Mouse (Mus musculus): ENCODE results near the gene Clba1. TPM values are rescaled to one million over a fixed set of nuclear protein-coding genes. Genes with fewer than 3 reads are reported as not detected.

Clba1 gene
- polyA plus RNA-seq, 1 experiment from 2014 or later: 4.3 TPM

DNA sequence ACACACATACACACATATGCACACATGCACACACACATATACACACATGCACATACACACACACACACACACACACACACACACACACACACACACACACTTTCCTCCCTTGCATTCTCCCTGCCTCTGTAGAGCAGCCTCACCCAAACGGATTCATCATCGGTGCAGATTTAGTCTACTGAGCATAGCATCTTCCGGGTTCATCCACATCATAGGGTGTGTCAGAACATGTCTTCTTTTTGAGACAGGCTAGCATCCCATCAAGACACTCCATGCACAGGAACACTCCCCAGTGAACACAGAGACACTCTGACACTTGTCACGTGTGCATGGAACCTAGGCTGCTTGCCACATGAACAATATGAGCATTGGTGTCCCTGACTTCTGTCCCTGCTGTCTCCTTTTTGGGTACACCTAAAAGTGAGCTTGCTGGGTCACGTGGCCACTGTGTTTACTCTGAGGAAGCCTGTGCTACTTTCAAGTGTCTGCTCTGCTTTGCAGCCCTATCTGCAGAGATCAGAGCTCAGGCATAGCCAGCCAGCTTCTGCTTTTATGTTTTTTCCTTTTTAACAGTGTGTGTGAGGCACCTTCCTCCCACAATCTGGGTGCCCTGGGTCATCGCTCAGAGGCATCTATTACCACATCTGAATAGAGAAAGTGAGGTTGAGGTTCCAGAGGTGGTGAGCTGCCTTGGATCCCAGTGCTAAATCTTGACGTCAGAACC is 46.0 kb downstream of the Clba1 start:
- DNase-seq (ENCODE audit: low spot score): no peak
- Histone ChIP-seq H3K4me2 (ENCODE audit: low read length) (no peak overlapping the region), H3K9ac (ENCODE audit: low read length) (no peak overlapping the region), H3K9me3 (ENCODE audit: control insufficient read depth, low read length) (no peaks in the 10 kb centered on the region), H3K27ac (ENCODE audit: low read depth) (no peak overlapping the region), H3K36me3 (ENCODE audit: control insufficient read depth, insufficient read depth, low read length) (no peaks in the 10 kb centered on the region), H3K4me3 (ENCODE audit: low read depth, low read length) (no peak overlapping the region), H3K27me3 (replicated peaks; ENCODE audit: control insufficient read depth, insufficient read depth, low read length) (no peaks in the 10 kb centered on the region), H3K4me1 (replicated peaks; ENCODE audit: control insufficient read depth, insufficient read depth, low read length) (no peaks in the 10 kb centered on the region)
- WGBS: 63% methylated on average over 7 of the region's 7 CpGs
- no peak for ATAC-seq (replicated peaks; ENCODE audit: low FRiP score, low TSS enrichment, low read depth)

DNA sequence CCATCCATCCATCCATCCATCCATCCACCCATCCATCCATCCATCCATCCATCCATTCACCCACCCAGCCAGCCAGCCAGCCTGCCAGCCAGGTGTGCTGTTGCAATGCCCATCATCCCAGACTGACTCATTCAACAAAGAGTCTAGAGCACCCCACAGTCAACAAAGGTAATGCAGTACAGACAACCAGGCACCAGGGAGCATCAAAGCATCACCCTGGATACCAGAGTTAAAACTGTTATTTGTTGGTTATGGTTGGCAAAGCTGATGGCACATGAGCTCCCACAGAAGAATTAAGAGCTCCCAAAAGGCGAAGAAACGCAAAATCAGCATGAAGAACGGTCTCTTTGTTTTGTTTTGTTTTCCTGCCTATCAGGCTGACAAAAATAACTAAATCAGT is 47.6 kb downstream of the Clba1 start:
- no peak for DNase-seq (ENCODE audit: low spot score)
- no peak for ATAC-seq (replicated peaks; ENCODE audit: low FRiP score, low TSS enrichment, low read depth)
- H3K27me3 ChIP-seq (replicated peaks; ENCODE audit: control insufficient read depth, insufficient read depth, low read length): no peaks in the 10 kb centered on the region
- no peak overlapping the region for H3K4me3 ChIP-seq (ENCODE audit: low read depth, low read length)
- H3K36me3 ChIP-seq (ENCODE audit: control insufficient read depth, insufficient read depth, low read length): no peaks in the 10 kb centered on the region
- 91% methylated on average over 3 of the region's 3 CpGs for WGBS
- H3K4me1 ChIP-seq (replicated peaks; ENCODE audit: control insufficient read depth, insufficient read depth, low read length): no peaks in the 10 kb centered on the region
- no peak overlapping the region for H3K27ac ChIP-seq (ENCODE audit: low read depth)
- H3K9me3 ChIP-seq (ENCODE audit: control insufficient read depth, low read length): no peaks in the 10 kb centered on the region
- H3K4me2 ChIP-seq (ENCODE audit: low read length): no peak overlapping the region
- H3K9ac ChIP-seq (ENCODE audit: low read length): no peak overlapping the region

DNA sequence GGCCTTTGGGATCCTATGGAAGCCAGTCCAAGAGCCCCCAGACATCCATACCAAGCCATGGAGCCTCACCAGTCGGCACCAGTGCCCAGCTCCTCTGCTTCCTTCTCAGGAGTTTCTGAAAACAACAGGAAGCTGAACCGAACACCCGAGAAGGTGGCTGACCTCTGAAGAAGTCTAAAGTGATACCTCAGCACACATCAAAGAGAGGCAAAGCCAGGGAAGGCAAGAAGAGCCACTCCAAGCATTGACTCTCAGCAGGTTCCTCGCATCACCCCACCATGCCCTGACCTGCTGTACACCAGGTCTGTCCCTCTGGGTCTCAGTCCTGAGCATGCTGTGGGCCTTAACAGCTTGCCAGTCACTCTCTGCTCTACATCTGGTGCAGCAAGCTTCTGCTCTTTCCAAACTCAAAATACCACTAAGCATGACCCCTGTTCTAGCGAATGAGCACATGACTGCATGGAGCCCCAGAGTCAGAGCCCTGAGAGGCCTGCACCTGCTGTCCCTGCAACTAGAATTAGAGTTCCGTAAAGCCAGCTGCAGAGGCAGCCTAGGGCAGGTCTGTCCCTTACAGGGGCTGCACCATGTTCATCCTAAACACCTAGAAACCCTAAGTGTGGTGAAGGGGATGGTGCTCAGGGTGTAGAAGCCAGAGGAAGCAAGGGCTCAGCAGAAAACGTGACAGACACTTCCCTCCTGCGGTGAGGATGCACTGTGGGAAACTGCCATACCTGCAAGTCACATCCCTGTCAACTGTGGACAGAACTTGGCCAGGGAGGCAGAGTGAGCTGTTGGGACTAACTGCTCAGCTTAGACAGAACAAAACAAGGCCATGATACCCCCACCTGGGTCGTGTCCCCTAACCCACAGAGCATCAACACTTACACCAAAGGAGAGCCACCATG is 48.5 kb downstream of the Clba1 start:
- no peaks in the 10 kb centered on the region for H3K36me3 ChIP-seq (ENCODE audit: control insufficient read depth, insufficient read depth, low read length)
- H3K4me2 ChIP-seq (ENCODE audit: low read length): no peak overlapping the region
- H3K4me3 ChIP-seq (ENCODE audit: low read depth, low read length): no peak overlapping the region
- ATAC-seq (replicated peaks; ENCODE audit: low FRiP score, low TSS enrichment, low read depth) (no peak), DNase-seq (ENCODE audit: low spot score) (no peak)
- no peak overlapping the region for H3K9ac ChIP-seq (ENCODE audit: low read length)
- no peaks in the 10 kb centered on the region for H3K9me3 ChIP-seq (ENCODE audit: control insufficient read depth, low read length)
- no peaks in the 10 kb centered on the region for H3K4me1 ChIP-seq (replicated peaks; ENCODE audit: control insufficient read depth, insufficient read depth, low read length)
- H3K27me3 ChIP-seq (replicated peaks; ENCODE audit: control insufficient read depth, insufficient read depth, low read length): no peaks in the 10 kb centered on the region
- 67% methylated on average over 9 of the region's 9 CpGs for WGBS
- H3K27ac ChIP-seq (ENCODE audit: low read depth): no peak overlapping the region

DNA sequence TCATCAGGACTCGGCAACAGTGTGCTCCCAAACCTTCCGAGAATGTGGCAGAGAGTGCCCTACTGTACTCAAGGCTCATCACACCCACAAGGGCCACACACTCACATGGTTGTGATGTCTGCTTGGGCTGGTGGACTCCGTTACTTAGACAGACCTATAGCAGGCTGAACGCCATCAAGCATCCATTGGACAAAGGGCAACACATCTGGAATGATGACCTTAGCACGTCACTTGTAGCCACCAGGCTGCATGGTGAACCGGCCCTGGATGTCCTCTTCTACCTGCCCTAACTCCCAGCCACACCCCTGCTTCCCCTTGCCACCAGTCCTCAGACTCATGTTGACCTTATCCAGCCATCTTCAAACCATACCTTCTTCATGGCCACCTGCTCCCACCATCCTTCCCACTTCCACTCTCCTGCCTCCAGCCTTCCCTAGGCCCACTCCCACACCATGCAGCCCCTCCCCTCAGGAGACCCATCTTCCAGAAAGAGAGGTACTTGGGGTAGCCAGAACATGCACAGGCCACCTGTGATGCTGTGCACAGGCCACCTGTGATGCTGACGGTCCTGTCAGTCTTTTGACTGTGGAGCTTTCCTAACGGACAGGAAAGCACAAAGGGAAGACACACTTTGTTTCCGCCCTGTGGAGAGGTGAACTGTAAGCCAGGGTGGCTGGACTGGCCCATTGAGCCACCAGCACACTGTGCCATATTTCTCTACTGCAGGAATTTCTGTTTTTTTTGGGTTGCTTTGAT is 50.0 kb downstream of the Clba1 start:
- H3K36me3 ChIP-seq (ENCODE audit: control insufficient read depth, insufficient read depth, low read length): no peaks in the 10 kb centered on the region
- no peaks in the 10 kb centered on the region for H3K4me1 ChIP-seq (replicated peaks; ENCODE audit: control insufficient read depth, insufficient read depth, low read length)
- H3K4me2 ChIP-seq (ENCODE audit: low read length): no peak overlapping the region
- DNase-seq (ENCODE audit: low spot score): no peak
- H3K27ac ChIP-seq (ENCODE audit: low read depth): no peak overlapping the region
- no peaks in the 10 kb centered on the region for H3K27me3 ChIP-seq (replicated peaks; ENCODE audit: control insufficient read depth, insufficient read depth, low read length)
- H3K9ac ChIP-seq (ENCODE audit: low read length): no peak overlapping the region
- 90% methylated on average over 9 of the region's 9 CpGs for WGBS
- no peaks in the 10 kb centered on the region for H3K9me3 ChIP-seq (ENCODE audit: control insufficient read depth, low read length)
- H3K4me3 ChIP-seq (ENCODE audit: low read depth, low read length): no peak overlapping the region
- no peak for ATAC-seq (replicated peaks; ENCODE audit: low FRiP score, low TSS enrichment, low read depth)

DNA sequence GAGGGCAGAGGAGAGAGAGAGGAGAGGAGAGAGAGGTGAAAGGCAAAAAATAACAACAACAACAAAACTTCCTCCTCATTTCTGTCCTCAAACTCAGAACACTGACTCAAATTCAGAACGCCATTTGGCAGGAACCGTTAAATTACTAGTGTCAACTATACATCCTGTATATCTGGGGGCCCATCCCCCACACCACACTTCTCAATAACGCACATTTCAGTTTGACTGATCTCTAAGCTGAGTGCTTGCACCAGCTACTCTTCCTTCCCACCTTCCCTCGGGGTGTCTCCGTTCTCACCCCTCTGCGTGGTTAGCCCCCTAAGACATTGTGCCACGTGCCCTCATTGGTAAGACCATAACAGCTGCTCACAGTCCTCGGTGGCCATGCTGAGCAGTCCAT is 51.2 kb downstream of the Clba1 start:
- no peak for DNase-seq (ENCODE audit: low spot score)
- no peaks in the 10 kb centered on the region for H3K9me3 ChIP-seq (ENCODE audit: control insufficient read depth, low read length)

DNA sequence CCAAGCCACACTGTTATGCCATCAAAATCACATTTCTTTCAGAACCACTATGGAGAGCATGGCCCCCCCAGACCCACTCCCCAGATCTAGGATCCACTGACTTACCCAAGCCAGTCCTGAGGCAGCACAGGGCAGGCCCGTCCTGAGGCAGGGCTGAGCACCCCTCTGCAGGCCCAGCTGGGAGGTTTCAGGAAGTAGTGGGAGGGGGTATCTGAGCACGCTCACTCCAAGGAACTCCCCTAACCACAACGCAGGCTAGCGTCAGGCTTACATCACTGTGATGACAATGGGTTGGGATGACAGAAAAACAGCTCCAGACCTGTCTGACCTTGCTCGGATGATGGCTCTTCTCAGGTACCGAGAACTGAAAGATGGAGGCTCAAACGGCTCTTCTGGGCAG is 52.0 kb downstream of the Clba1 start:
- Histone ChIP-seq H3K36me3 (ENCODE audit: control insufficient read depth, insufficient read depth, low read length) (no peaks in the 10 kb centered on the region), H3K9me3 (ENCODE audit: control insufficient read depth, low read length) (no peaks in the 10 kb centered on the region), H3K9ac (ENCODE audit: low read length) (no peak overlapping the region), H3K27ac (ENCODE audit: low read depth) (no peak overlapping the region), H3K27me3 (replicated peaks; ENCODE audit: control insufficient read depth, insufficient read depth, low read length) (no peaks in the 10 kb centered on the region), H3K4me2 (ENCODE audit: low read length) (no peak overlapping the region), H3K4me1 (replicated peaks; ENCODE audit: control insufficient read depth, insufficient read depth, low read length) (no peaks in the 10 kb centered on the region), H3K4me3 (ENCODE audit: low read depth, low read length) (no peak overlapping the region)
- WGBS: 51% methylated on average over 7 of the region's 7 CpGs
- no peak for DNase-seq (ENCODE audit: low spot score)
- 0 out of 2 replicates have a peak, but pooled peaks have one; percentile 33 for ATAC-seq (replicated peaks; ENCODE audit: low FRiP score, low TSS enrichment, low read depth)

More for the DNA sequence above, 51.2 kb downstream of the Clba1 start:
- no peak overlapping the region for H3K4me3 ChIP-seq (ENCODE audit: low read depth, low read length)
- H3K4me1 ChIP-seq (replicated peaks; ENCODE audit: control insufficient read depth, insufficient read depth, low read length): no peaks in the 10 kb centered on the region
- H3K4me2 ChIP-seq (ENCODE audit: low read length): no peak overlapping the region
- no peak for ATAC-seq (replicated peaks; ENCODE audit: low FRiP score, low TSS enrichment, low read depth)
- H3K27ac ChIP-seq (ENCODE audit: low read depth): no peak overlapping the region
- H3K9ac ChIP-seq (ENCODE audit: low read length): no peak overlapping the region
- no peaks in the 10 kb centered on the region for H3K36me3 ChIP-seq (ENCODE audit: control insufficient read depth, insufficient read depth, low read length)
- 63% methylated on average over 8 of the region's 8 CpGs for WGBS
- H3K27me3 ChIP-seq (replicated peaks; ENCODE audit: control insufficient read depth, insufficient read depth, low read length): no peaks in the 10 kb centered on the region

DNA sequence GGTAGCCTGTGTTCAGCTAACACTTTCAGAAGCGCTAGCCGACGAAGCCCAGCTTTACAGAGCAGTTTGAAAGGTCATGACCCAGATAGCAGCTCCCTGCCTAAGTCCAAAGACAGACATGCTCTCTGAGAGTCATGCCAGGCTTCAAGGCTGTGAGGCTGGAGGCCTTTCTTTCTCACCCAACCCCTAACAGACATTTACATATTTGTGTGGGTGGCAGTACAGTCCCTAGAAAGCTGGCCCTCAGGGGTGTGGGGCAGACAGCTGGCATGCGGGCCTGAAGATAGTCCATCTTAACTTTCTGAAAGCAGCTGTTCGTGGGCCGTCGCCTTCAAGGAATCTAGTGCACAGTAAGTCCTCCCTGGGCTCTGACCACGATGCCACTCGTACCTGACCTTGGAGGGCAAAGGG is 53.2 kb downstream of the Clba1 start:
- H3K9me3 ChIP-seq (ENCODE audit: control insufficient read depth, low read length): no peaks in the 10 kb centered on the region
- no peak overlapping the region for H3K9ac ChIP-seq (ENCODE audit: low read length)
- no peak overlapping the region for H3K27ac ChIP-seq (ENCODE audit: low read depth)
- ATAC-seq (replicated peaks; ENCODE audit: low FRiP score, low TSS enrichment, low read depth) (no peak), DNase-seq (ENCODE audit: low spot score) (no peak)
- WGBS: 52% methylated on average over 9 of the region's 9 CpGs
- H3K4me3 ChIP-seq (ENCODE audit: low read depth, low read length): no peak overlapping the region
- no peaks in the 10 kb centered on the region for H3K4me1 ChIP-seq (replicated peaks; ENCODE audit: control insufficient read depth, insufficient read depth, low read length)
- no peak overlapping the region for H3K4me2 ChIP-seq (ENCODE audit: low read length)
- no peaks in the 10 kb centered on the region for H3K27me3 ChIP-seq (replicated peaks; ENCODE audit: control insufficient read depth, insufficient read depth, low read length)
- H3K36me3 ChIP-seq (ENCODE audit: control insufficient read depth, insufficient read depth, low read length): no peaks in the 10 kb centered on the region

DNA sequence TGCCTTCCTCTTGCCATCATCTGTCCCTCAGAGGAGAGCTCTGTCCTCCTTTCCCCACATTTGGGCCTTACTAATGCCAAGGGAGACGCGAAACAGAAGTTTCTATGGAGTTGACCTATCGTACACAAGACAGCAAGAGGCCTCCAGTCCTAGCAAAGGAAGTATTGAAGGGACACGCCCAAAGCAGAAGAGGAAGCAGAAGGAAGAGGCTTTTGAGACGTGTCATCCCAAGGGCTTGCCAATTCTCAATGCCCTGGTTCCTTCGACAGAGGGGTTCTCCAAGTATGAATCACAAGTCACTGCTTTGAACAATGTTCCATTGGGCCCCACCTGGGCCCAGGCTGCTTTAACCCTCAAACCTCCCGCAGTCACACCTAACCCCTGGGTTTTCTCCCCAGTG is 56.1 kb downstream of the Clba1 start:
- Histone ChIP-seq H3K27ac (ENCODE audit: low read depth) (no peak overlapping the region), H3K36me3 (ENCODE audit: control insufficient read depth, insufficient read depth, low read length) (no peaks in the 10 kb centered on the region), H3K4me2 (ENCODE audit: low read length) (no peak overlapping the region), H3K27me3 (replicated peaks; ENCODE audit: control insufficient read depth, insufficient read depth, low read length) (no peaks in the 10 kb centered on the region), H3K9me3 (ENCODE audit: control insufficient read depth, low read length) (no peaks in the 10 kb centered on the region), H3K9ac (ENCODE audit: low read length) (no peak overlapping the region), H3K4me1 (replicated peaks; ENCODE audit: control insufficient read depth, insufficient read depth, low read length) (peaks cover 6% of the 10 kb centered on the region; the same call in 1 of the 2 replicates), H3K4me3 (ENCODE audit: low read depth, low read length) (no peak overlapping the region)
- ATAC-seq (replicated peaks; ENCODE audit: low FRiP score, low TSS enrichment, low read depth): no peak
- DNase-seq (ENCODE audit: low spot score): no peak
- 87% methylated on average over 7 of the region's 7 CpGs for WGBS

All from intestine, embryonic 14.5 days (tissue).